Mouse (Mus musculus) MEL-GATA-1-ER (cell line): Measurements from ENCODE around the gene Hcn4.
A peak's percentile ranks its signal among the peaks of the same experiment; 100 is the strongest.

Experiments used
- DNase-seq: peaks from one replicate; pipeline ENCODE4 v3.0.0-alpha.2; 2012; ENCODE audit warnings: low read depth; ENCODE audit errors: extremely low read depth

Gene Hcn4

DNA sequence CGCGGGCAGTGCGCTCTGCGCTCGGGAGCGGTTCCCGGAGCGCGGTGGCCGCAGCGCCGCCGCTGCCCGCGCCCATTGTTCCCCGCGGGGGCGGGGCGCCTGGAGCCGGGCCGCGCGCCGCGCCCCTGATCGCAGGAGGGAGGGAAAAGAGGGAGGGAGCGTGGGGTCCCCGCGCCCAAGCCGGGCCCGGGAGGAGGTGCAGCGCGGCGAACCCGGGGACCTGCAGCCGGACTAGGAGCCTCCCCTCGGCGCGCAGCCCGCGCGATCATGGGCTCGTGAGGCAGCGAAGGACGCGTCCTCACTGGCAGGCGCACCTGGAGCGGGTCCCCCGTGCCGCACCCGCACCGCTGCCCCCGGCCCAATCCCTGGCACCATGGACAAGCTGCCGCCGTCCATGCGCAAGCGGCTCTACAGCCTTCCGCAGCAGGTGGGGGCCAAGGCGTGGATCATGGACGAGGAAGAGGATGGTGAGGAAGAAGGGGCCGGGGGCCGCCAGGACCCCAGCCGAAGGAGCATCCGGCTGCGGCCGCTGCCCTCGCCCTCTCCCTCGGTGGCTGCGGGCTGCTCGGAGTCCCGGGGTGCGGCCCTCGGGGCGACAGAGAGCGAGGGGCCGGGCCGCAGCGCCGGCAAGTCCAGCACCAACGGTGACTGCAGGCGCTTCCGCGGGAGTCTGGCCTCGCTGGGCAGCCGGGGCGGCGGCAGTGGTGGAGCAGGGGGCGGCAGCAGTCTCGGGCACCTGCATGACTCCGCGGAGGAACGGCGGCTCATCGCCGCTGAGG lies at the start of gene Hcn4:
Hcn4 (plus strand) TSS at position 274 of the 779 bp plus-strand sequence.
- DNase-seq = no peak

DNA sequence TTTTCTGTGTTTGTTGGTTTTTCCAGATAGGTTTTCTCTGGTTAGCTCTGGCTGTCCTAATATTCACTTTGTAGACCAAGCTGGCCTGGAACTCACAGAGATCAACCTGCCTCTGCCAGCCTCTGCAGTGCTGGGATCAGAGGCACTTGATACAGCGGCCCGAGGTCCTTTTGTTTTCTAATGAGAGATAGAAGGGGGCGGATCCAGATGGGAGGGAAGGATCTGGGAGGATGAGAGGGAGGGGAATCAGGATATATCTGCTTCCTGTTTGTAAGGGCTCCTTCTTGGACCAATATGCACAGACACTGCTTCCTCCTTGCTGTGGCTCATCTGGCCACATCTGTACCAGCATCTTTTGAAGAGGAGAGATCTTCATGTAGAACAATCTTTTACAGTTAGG lies 48.5 kb upstream of the Hcn4 start:
- no peak for DNase-seq

DNA sequence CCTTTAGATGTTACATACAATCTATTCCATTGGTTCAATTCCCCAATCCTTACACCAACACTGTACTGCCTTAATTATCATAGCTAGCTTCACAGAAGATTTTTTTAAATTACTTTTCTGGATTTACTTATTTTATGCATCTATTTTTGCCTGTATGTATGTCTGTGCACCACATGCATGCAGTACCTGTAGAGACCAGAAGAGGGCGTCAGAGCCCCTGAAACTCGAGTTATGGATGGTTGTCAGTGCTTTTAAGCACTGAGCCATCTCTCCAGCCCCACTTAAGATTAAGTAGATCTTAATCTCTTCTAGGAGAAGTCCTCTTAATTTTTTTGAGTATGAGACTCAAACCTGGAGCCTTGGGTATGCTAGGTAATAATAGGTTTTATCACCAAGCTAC lies 47.8 kb upstream of the Hcn4 start:
- DNase-seq = no peak

DNA sequence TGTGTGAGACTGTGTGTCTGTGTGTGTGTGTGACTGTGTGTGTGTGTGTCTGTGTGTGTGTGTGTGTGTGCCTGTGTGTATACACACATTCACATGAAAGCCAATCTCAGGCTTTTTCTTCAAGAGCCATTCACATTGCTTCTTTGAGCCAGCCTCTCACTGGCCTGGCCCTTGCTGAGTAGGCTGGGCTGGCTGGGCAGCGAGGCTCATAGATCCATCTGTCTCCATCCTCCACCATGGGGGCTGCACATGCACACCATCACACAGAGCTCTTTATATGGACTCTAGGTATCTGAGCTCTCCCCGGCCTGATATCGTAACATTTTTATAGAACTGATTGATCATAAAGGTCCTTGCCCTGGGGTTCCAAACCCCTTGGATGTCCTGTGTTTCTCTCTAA lies 33.7 kb upstream of the Hcn4 start:
- no peak for DNase-seq

DNA sequence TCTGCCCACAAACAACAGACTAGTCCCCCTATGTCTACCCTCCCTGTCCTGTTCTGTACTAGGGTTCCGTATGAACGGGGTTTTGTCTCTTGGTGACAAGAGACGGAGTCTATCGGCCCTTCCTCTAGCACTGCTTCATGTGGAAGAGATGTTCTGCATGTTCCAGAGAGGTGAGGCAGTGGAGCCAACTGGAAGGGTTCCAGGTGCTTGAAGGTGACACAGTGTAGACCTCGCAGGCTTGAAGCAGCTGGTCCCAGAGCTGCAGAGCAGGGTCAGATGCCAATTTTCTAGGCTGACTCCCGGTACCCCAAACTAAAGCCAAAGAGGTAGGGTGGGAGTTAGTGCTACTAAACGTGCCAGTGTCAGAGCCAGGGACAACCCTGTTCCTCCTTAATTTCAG lies 25.1 kb upstream of the Hcn4 start:
- DNase-seq = no peak

DNA sequence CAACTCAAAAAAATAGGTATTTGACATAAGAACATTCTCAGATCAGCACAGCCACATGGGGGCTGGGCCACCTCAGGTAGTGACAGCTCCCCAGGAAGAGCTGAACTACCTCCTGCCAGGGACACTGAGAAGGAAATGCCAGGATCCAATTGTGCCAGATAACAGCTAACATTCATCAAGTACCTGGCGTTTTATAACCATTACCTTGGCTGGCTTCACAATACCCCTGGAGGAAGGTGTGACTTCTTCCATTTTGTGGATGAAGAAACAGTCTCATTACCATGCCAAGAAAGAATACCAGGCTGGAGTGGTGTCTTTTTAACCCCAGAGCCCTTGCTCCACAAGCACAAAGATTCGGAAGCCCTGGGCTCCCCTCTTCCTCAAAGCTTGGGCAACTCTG lies 21.8 kb upstream of the Hcn4 start:
- no peak for DNase-seq

DNA sequence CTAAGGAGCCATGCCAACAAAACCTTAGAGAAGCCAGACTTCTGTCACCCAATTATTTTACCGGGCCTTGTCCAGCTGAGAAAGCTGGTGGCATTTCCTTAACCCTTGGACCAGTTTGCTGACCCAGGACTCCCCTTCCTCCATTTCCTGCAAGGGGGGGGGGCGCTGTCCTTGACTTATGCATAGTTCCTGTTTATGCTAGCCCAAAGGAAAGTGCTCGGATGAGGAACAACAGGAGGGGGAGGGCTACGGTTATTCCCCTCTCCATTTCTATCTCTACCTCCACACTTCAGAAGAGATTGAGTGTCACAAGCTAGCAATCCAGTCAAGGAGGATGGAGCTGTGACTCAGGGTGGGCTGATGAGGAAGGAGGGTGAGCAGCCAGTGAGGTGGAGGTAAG lies 20.9 kb upstream of the Hcn4 start:
- no peak for DNase-seq

DNA sequence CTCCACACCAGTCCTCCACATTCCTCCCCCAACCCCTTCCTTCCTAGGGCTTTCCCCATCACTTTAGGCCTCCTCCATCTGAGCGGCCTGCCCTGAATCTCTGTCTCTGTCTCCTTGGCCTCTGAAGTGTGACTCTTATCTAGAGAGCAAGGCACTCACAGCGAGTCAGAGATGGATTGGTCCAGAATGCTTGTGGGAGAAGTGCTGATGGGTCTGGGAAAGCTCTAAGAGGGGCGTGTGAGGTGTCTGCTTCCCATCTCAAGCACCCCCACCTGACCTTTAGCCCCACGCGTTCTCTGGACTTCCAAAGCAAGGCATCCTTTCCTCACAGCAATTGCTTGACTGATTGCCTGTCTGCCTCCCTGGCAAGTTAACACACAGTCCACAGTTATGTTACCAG lies 20.4 kb upstream of the Hcn4 start:
- DNase-seq = no peak

DNA sequence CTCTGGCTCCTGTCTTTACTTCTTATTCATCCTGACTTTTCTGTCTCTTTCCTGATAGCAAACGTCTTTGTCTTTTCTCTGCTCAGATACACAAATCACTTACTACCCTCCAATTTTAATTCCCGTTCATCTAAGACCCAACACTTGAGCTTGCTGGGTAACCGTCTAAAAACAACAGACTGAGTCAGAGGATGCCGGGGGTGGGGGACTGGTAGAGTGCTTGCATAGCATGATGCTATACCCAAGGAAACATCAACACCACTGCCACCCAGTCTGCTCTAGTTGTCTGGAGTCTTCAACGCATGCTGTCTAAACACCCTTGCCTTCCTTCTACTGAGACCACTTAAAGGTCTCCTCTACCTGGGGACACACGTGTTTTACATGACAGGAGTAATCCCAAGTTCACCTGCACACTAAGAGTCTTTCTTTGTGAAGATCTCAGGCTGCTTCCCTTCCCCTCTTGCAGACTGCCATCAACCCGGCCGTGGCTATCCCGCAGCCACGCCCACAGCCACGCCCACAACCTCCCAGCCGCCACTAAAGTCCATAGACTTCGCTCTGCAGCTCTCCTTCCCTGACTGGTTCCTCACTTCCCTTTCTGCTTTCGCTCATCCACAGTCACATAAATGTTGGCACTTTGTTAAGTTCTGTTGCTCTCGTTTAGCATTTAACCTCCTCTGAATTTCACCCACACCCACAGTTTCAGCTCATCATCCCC lies 17.5 kb upstream of the Hcn4 start:
- DNase-seq = peak; percentile 41

DNA sequence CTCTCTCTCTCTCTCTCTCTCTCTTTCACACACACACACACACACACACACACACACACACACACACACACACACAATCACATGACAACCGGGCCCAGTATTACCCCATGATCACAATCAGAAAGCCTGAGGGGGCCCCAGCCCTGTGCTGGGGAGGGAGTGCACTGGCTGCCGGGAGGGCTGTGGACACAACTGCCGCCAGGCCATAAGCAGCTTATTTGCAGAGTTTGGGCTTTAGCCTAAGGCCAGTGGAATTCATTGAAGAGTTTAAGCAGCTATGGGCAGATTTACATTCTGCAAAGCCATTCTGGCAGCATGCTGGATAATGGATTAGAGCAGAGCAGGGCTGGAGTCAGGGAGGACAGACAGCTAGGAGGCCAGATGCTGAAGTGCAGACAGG lies 12.0 kb upstream of the Hcn4 start:
- no peak for DNase-seq

DNA sequence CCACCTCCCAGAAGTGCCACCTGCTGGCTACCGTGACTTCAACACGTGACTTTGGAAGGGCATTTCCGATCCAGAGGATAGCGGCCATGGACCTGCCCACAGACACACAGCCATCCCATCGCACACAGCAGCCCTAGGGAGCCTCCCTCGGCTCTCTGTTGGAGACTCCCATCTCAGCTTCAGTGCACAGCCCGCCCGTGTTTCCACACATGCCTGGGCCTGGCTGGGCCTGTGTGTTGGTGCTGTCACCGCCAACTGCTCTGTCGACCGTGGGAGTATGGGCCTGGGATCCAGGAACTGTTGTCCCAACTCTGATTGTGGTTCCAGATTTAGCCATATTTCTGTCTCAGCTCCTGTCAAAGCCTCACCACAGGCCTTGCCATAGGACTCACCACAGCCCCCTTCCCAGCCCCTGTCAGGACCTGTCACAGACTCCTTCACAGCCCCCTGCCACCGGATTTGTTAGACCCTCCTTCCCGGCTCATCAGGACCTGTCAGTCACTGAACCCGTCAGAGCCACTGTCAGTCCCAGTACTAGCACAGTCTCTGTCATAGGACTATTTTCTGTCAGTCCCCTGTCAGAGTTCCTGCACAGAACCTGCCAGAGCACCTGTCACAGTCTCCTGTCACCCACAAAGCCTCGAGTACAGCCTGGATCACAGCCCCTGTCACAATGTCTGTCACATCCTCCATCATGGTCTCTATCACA lies 7.5 kb upstream of the Hcn4 start:
- DNase-seq = no peak

DNA sequence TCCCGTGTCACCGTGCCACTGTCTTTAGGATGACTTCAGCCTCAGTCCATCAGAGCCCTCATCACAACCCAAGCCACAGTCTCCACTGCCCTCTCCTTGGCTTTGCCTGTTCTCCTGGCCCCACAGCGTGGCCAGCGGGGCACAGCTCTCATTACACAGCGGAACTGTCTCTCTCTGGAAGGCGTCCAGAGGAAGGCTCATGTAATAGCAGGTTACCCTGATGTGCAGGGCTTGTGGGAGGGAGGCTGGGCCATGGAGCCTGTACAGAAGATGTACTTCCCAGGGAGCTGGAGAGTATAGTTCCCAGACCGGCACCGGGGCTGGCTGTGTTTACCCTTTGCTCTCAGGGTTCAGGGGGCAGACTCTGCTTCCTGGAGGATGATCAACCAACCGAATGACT lies 6.8 kb upstream of the Hcn4 start:
- DNase-seq = no peak

DNA sequence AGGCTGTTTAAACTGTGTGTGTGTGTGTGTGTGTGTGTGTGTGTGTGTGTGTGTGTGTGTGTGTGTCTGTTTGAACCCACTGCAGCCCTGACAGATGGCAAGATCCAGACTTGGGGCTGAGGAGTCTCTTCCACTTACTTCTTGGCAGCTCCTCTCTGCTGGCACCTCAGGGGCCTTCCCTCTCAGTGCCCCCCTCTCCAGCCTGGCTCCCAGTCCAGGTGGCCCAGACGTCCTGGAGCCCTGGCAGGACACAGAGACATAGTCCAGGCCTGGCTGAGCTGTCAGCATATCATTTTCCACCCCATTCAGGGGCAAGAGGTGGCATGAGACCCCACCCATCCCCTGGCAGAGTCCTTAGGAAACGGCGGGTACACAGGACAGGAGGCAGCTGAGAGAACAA lies 5.5 kb upstream of the Hcn4 start:
- no peak for DNase-seq

DNA sequence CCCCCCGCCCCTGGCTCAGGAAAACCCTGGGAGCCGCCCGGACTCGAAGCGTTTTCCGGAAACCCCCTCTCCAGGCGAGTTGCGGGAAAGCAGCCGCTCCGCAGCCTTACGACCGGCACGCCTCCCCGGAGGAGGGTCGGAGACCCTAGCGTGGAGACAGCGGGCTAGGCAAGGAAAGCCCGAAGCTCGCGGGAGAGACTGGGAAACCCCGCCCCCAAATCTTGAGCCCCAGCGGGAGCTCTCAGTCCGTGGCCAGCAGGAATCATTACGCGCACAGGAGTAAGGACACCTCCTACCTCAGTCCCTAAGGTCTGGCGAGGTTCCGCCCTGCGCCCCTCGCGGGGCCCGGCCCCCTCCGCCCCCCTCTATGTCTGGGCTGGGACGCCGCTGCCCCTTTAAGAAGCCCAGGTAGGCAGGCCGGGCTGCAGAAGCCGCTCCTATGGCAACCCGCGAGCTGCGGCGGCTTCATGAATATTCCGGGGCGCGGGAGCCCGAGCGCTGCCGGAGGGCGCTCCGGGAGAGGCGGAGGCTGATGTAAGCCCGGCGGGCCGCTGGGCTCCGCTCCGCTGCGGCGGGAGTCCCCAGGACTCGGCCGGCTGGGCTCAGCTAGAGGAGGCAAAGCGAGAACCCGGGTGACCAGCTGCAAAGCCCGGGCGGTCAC lies 651 bp upstream of the Hcn4 start:
- DNase-seq = no peak

DNA sequence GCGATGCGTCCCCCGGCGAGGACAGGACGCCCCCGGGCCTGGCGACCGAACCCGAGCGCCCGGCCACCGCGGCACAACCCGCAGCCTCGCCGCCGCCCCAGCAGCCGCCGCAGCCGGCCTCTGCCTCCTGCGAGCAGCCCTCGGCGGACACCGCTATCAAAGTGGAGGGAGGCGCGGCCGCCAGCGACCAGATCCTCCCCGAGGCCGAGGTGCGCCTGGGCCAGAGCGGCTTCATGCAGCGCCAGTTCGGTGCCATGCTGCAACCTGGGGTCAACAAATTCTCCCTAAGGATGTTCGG lies 655 bp downstream of the Hcn4 start:
- DNase-seq = no peak

DNA sequence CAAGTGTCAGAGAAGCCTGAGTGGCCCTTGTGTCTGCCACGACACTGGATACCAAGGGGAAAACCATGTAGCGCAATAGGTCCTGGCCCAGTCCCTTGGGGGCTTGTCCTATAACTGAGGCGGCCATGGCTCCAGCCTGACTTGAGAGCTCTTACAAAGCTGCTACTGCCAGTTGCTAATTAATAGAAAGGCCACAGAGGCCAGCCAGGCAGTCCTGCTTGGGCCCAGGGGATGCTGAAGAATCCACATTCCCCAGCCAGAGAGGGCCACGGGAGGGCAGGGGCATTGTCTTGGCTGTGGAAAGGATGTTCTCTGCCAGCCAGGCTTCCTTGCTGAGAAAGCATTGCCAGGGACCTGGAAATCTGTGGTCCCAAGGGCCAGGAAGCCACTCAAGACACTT lies 6.4 kb downstream of the Hcn4 start:
- DNase-seq = no peak

DNA sequence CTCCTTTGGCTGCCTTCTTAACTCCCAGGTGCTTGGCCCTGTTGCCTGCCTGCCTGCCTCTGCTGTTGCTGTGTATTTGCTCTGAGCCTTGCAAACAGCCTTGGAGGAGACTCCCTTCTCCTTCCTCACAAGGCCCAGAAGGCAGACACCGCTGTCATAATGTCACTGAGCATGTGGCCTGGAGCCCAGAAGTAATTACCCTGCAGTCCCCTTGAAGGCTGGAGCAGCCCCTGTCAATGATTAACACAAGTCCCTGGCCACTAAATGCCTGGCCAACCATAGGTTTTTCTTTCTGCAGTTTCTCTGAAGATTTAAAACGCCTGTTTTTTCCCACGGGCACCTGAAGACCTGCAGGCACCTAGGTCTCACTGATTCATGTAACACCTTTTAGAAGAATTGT lies 9.7 kb downstream of the Hcn4 start:
- DNase-seq = no peak

DNA sequence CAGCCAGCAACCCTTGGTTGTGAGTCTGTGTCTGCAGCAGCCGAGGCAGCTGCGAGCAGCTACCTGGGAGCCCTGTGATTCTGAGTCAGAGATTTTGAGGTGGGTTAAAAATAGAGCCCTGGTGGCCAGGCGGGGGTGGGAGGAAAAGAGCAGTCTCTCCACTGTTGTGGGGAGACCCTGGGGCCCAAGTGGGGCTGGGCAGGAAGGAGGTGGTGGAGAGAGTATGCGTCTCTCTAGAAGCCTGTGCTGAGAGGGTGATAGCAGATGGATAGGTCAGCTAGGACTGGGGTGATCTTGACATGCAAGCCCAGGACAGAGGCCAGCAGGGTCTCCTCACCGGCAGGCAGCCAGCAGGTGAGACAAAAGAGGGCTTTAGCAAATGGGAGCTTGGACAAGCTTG lies 14.0 kb downstream of the Hcn4 start:
- no peak for DNase-seq

DNA sequence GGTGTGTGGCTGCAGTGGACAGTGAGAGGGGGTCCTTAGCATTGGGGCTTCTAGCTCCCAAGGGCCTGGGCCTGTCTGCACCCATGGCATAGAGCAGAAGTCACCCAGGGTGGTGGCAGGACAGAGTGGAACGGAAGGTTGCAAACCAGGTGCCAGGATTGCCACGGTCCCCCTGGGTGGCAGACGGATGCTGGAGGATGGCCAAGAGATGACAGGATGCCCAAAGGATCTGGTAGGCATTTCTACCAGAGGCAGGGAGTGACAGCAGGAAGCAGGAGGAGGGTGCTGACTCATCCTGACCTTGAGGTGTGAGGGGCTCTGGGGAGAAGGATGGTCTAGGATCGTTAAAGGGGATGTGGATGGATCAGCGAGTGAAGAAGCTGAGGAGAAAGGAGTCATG lies 15.3 kb downstream of the Hcn4 start:
- DNase-seq = no peak

DNA sequence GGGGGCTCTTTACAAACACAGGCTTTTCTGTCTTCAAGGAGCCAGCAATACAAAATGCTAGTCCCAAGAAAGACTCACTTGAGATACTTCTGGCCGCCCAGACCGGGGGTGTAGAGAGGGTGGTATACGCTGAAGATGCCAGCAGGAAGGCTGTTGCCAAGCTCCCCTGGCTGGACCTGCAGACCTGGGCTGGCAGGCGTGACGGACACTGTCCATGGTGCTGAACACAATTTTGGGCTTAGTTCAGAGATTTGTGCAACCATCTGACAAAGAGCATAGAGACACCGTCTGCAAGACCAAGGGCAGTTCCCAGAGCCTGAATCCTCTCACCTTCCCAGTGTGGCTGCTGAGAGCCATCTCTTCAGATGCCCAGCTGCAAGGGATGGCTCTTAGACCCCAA lies 18.4 kb downstream of the Hcn4 start:
- peak; percentile 13 for DNase-seq

DNA sequence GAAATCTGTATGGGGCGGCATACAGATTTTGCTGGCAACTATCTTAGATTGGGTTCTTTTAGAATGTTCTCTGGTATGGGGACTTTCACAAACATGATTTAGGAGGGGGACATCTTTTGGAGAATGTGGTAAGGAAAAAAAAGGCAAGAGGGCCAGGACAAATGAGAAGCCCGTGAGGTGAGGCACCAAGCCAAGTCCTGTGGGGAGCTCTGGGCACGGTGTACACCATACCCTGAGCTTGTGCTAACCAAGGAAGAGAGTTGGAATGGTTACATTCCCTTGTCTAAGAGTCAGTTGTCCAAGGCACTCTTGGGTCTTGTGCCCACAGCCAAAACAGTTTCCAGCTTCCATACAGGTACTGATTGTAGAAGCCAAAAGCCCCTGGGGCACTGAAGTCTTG lies 21.4 kb downstream of the Hcn4 start:
- no peak for DNase-seq

DNA sequence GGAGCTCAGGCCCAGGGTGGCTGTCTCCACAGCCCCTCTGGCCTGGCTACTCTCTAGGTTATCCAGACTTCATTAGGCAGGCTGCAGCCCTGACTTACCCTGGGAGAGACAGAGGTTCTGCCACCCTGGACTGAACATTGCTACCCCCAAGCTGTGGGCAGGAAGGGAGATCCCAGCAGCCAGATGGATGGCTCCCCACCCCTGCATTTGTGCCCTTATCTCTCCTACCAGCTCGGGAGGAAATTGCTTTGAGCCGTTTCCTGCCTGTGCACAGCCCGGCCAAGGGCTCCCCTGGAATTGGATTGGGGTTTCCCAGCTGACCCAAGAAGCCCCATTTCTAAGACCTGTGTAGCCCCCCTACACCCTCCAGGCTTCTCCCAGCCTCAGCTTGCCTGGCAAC lies 23.8 kb downstream of the Hcn4 start:
- peak; percentile 14 for DNase-seq
